Mouse (Mus musculus) liver, embryonic 14.5 days (tissue): ENCODE data around the gene Dhrs4. TPM values are rescaled to one million over a fixed set of nuclear protein-coding genes. Genes with fewer than 3 reads are reported as not detected.

Experiments
- ATAC-seq: fragments of 200-750 bp; cut with Nextera tagmentation; 2 replicates; pipeline ENCODE4 v1.8.0; 2017; ENCODE audit warnings: moderate number of reproducible peaks, mild to moderate bottlenecking, moderate library complexity; ENCODE audit not compliant: insufficient read depth
- DNase-seq, 3 experiments: peaks; one replicate each; pipeline ENCODE4 v3.0.0-alpha.2; 2012 to 2013; ENCODE audit warnings: low read depth in 3 of 3, low spot score in 3 of 3
- H3K27ac ChIP-seq: fragments of 300-500 bp; sonication (generic); 2 replicates; pipeline ENCODE4 v1.5.1; 2014; ENCODE audit warnings: moderate library complexity, mild to moderate bottlenecking, control low read depth, inconsistent platforms
- H3K27me3 ChIP-seq: fragments of 300-500 bp; sonication (generic); 2 replicates; pipeline ENCODE4 v1.6.1; 2014; ENCODE audit warnings: mild to moderate bottlenecking, low read length, moderate library complexity; ENCODE audit not compliant: control insufficient read depth, insufficient read depth
- H3K36me3 ChIP-seq: fragments of 300-500 bp; sonication (generic); replicated peaks from 2 replicates; pipeline ENCODE4 v1.6.1; 2014; ENCODE audit warnings: low read depth; ENCODE audit not compliant: control insufficient read depth, insufficient read depth
- H3K4me1 ChIP-seq, 2 experiments: fragments of 200-500 bp in 1 of 2; fragments of 300-500 bp in 1 of 2; sonication (generic) in 1 of 2; replicated peaks; 2 replicates each; pipeline ENCODE4 v1.6.1; 2012 to 2014; ENCODE audit warnings: antibody characterized with exemption in 1 of 2, inconsistent platforms in 1 of 2, low read length in 1 of 2; ENCODE audit not compliant: control insufficient read depth in 2 of 2, insufficient read depth in 2 of 2
- H3K4me2 ChIP-seq: fragments of 300-500 bp; sonication (generic); 2 replicates; pipeline ENCODE4 v1.6.1; 2014; ENCODE audit warnings: low read depth, mild to moderate bottlenecking, control low read depth, moderate library complexity
- H3K4me3 ChIP-seq, 2 experiments: fragments of 200-500 bp in 1 of 2; fragments of 300-500 bp in 1 of 2; sonication (generic) in 1 of 2; 2 replicates each; pipeline ENCODE4 v1.5.1; 2012 to 2014; ENCODE audit warnings: low read depth in 2 of 2, low read length in 2 of 2, mild to moderate bottlenecking in 2 of 2, control low read depth in 1 of 2, inconsistent platforms in 1 of 2, moderate library complexity in 1 of 2; ENCODE audit not compliant: insufficient read depth in 1 of 2
- H3K9ac ChIP-seq: fragments of 300-500 bp; sonication (generic); replicated peaks from 2 replicates; pipeline ENCODE4 v1.6.1; 2014; ENCODE audit warnings: mild to moderate bottlenecking, control low read depth, moderate library complexity
- H3K9me3 ChIP-seq: fragments of 300-500 bp; sonication (generic); 2 replicates; pipeline ENCODE4 v1.6.1; 2016; ENCODE audit warnings: low read length, mixed read lengths; ENCODE audit not compliant: control insufficient read depth
- CTCF ChIP-seq: IDR thresholded peaks from 2 replicates; pipeline ENCODE4 v1.5.1; 2016; ENCODE audit warnings: antibody characterized with exemption, low read depth, control low read depth
- EP300 ChIP-seq: IDR thresholded peaks from 2 replicates; pipeline ENCODE4 v1.6.1; 2016; ENCODE audit warnings: antibody characterized with exemption, low read depth
- WGBS: fragments of 180-500 bp; shearing (Covaris S2); extraction: QIAGEN DNeasy Blood & Tissue Kit; methylation state at CpG from one replicate; pipeline ENCODE4 v1.1.7; 2014; ENCODE audit not compliant: insufficient replicate concordance; 5-methylcytosine and 5-hydroxymethylcytosine counted together
- polyA plus RNA-seq, 2 experiments: library from polyadenylated mRNA; depleted of rRNA in 1 of 2; stranded (reverse) in 1 of 2; unstranded in 1 of 2; fragments of >200 nt; fragmentation: Nextera tagmentation in 1 of 2; extraction: Ambion mirVana in 1 of 2; gene quantifications; 2 replicates each; pipeline versions ENCODE4 v1.2.1 to v1.2.3; 2012 to 2014

The Dhrs4 gene
- polyA plus RNA-seq, 2 experiments = 40.4 to 44.1 TPM

DNA sequence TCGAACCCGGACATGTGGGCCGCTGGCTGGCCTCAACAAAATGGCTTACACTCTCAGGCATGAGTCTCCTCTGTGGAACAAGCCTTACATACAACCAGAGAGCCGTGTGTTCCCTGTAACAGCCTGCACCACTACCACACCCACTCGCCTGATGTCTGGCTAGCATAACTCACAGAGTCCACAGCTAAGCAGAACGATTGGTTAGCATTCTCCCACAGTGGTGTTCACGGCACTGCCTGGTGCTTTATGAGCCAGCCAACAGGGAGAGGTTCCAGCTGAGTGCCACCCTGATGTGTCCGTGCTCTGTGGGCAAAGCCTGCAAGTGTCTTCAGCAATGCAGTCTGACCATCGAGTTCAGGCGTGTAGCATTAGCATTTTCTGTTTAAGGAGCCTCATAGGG, 18.3 kb upstream of the Dhrs4 start:
- Histone ChIP-seq H3K27ac (no peak overlapping the region), H3K4me1 (0 out of 4 replicates have a peak, but pooled peaks cover 0 to 2% of the 10 kb centered on the region in 2 experiments), H3K4me3 (no peak overlapping the region), H3K9me3 (no peaks in the 10 kb centered on the region), H3K27me3 (no peaks in the 10 kb centered on the region), H3K36me3 (no peaks in the 10 kb centered on the region), H3K9ac (no peak overlapping the region), H3K4me2 (no peak overlapping the region)
- WGBS = 60% methylated on average over 10 of the region's 10 CpGs
- ATAC-seq (no peak), DNase-seq (no peak)
- TF ChIP-seq CTCF (no peak), EP300 (no peak)

DNA sequence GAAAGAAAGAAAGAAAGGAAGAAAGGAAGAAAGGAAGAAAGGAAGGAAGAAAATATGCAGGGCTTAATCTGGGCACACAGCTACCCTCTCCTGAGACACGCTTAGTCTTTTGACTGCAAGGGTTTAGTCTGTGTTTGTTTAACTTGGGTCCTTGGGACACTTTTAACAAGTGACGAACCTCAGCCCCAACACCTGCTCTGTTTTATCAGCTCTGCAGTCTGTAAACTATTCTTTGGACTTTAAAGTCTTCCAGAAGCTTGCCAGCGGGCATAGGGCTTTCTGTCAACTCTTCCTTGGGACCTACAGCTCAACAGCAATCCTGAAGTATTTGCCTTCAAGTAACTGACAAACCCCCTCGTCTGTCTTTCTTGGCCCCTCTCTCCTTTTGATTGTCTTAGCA, 16.8 kb upstream of the Dhrs4 start:
- WGBS = 41% methylated on average over 4 of the region's 4 CpGs

DNA sequence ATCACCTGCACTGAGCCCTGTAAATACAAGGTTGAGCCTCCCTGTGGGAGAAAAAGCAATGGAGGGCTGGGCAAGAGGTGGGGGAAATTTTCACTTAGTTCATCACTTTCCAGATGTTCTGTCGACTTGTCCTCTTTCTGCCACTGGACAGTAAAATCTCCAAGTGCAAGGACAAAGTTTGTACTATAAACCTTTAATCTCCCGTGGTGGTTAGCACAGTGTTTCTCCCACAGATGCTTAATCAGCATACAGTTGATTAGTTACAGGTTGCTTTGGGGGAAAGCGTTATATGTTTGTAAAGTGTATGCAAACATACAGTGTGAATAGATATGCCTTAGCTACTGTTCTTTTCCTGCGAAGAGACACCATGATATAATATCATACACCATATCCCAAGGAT, 12.1 kb upstream of the Dhrs4 start:
- Histone ChIP-seq H3K27me3 (no peaks in the 10 kb centered on the region), H3K27ac (no peak overlapping the region), H3K9ac (no peak overlapping the region), H3K4me3 (no peak overlapping the region), H3K9me3 (no peaks in the 10 kb centered on the region), H3K4me1 (peaks cover 0 to 18% of the 10 kb centered on the region in 2 experiments; a peak in 3 of 4 replicates), H3K36me3 (no peaks in the 10 kb centered on the region), H3K4me2 (no peak overlapping the region)
- no peak for TF ChIP-seq EP300
- no peak for TF ChIP-seq CTCF
- 47% methylated on average over 4 of the region's 4 CpGs for WGBS
- DNase-seq = no peak
- ATAC-seq = no peak

More for the DNA sequence above, 16.8 kb upstream of the Dhrs4 start:
- Histone ChIP-seq H3K36me3 (no peaks in the 10 kb centered on the region), H3K4me1 (0 out of 4 replicates have a peak, but pooled peaks cover 0 to 2% of the 10 kb centered on the region in 2 experiments), H3K27ac (no peak overlapping the region), H3K27me3 (no peaks in the 10 kb centered on the region), H3K9me3 (no peaks in the 10 kb centered on the region), H3K9ac (no peak overlapping the region), H3K4me2 (no peak overlapping the region), H3K4me3 (no peak overlapping the region)
- ATAC-seq (no peak), DNase-seq (no peak)
- TF ChIP-seq EP300 (no peak), CTCF (no peak)

DNA sequence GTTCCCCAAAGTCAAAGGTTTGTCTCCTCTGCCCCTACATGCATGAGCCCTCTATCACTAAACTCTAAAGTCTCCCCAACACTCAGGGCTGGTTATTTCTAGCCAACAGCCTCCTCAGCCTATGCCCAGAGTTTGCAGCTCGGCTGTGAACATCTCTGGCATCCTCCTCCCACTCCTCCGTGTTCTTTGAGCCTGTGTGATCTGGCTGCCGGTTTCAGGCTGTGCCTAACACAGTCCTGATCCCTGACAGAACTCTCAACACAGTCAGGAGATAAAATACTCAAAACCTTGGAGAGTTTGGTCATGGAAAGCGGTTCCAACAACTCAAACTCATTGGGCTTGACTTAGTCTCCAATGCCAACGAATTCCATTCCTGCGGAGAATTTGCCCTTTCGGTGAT, 11.4 kb upstream of the Dhrs4 start:
- no peak overlapping the region for H3K4me3 ChIP-seq
- H3K4me2 ChIP-seq = no peak overlapping the region
- DNase-seq = no peak
- no peaks in the 10 kb centered on the region for H3K9me3 ChIP-seq
- no peaks in the 10 kb centered on the region for H3K27me3 ChIP-seq
- no peak overlapping the region for H3K9ac ChIP-seq
- H3K4me1 ChIP-seq = peaks cover 0 to 18% of the 10 kb centered on the region in 2 experiments; a peak in 3 of 4 replicates
- 61% methylated on average over 7 of the region's 7 CpGs for WGBS
- no peak overlapping the region for H3K27ac ChIP-seq
- TF ChIP-seq EP300 (no peak), CTCF (no peak)
- ATAC-seq = no peak
- no peaks in the 10 kb centered on the region for H3K36me3 ChIP-seq

DNA sequence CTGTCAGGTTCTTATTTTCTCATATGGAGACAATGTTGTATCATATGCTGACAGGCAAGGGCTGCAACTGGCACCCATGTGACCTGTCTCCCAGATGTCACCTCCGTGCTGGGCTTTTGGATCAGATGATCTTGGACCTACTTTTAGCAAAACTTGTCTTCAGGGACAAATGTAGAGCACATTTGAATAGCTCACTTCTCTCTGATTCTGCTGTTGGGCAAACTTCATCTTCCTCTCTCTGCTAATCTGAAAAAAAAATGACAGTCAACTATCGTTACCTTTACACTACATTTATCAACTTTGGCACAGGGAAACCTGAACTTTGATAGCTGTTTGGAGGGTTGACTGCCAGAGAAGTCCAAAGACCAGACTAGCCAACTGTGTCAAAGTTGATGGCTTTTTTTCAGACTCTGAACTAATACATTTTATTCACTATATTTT, 10.2 kb upstream of the Dhrs4 start:
- DNase-seq = no peak
- Histone ChIP-seq H3K36me3 (no peaks in the 10 kb centered on the region), H3K4me1 (peaks cover 0 to 18% of the 10 kb centered on the region in 2 experiments; a peak in 3 of 4 replicates), H3K4me2 (no peak overlapping the region), H3K9ac (no peak overlapping the region), H3K4me3 (no peak overlapping the region), H3K27ac (no peak overlapping the region), H3K9me3 (no peaks in the 10 kb centered on the region), H3K27me3 (no peaks in the 10 kb centered on the region)
- TF ChIP-seq EP300 (no peak), CTCF (no peak)
- 34% methylated on average over 2 of the region's 2 CpGs for WGBS
- no peak for ATAC-seq
